Mouse (Mus musculus) frontal cortex, adult (tissue): ENCODE results near the gene Lat2.
A peak's percentile ranks its signal among the peaks of the same experiment; 100 is the strongest.
"Not testable (repeated sequence)": the region's sequence is repeated elsewhere in the genome, so short reads cannot be mapped to it uniquely, and the experiment has no call there.

Source experiments
- ATAC-seq: cut with Nextera tagmentation; 2 replicates; pipeline ENCODE4 v1.9.2; 2017; ENCODE audit warnings: mild to moderate bottlenecking, moderate library complexity, mixed read lengths; ENCODE audit not compliant: low TSS enrichment

Lat2 gene

DNA sequence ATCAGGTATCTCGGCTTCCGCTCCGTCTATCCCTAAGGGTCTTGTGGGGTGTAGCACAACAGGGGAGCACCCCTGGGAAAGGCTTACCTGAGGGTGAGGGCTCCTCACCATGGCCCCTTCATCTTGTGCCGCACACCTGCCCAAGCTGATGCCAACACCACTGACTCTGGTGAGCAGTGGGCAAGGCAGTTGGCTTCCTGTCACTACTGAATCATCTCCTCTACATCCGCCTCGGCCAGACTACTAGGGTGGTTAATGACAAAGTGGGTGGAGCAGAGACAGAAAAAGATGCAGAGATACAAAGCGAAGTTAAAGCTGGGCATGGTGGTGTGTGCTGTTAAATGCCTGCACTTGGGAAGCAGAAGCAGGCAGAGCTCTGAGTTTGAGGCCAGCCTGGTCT, at the start of gene Lat2:
Gene Lat2 (minus strand): TSS at position 224 of the 400 bp plus-strand sequence.
- ATAC-seq: peak; percentile 60; the same call in 1 of the 2 replicates

DNA sequence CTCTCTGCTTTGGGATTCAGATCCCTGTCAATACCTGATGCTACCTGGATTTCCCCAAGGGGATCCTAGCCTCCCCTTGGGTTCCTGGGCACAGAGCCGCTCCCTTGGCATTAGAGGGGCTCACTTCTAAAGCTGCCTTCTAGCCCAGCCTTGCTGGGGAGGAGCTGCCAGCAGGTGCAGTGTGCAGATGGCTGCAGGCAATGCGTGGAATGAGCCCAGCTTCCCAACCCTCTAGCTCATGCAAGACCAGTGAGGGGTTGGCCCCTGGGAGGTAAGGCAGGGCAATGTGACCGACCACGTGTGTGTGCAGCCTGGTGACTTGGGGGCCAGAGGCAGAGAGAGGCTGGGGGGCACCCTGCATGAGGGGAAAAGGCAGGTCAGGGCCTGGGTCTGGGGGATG, 41.9 kb upstream of the Lat2 start:
- ATAC-seq: no peak

DNA sequence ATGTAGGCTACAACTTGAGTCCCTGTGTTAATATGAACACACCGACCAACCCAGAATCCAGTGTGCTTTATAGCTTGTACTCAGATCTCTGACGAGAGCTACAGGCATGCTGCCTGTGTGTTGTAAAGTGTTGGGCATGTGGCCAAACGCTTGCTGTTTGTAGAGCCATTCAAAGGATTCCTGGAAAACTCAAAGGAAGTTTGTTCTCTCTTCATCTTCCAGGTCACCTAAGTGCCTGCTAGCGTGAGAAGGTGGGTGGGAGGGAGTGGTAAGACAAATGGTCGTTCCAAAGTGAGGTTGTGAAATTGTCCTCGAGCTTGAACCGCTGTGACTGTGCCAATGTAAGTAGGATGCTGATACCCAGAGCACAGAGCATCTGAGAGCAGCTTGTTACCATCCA, 37.2 kb upstream of the Lat2 start:
- no peak; the same call in 1 of the 2 replicates for ATAC-seq

DNA sequence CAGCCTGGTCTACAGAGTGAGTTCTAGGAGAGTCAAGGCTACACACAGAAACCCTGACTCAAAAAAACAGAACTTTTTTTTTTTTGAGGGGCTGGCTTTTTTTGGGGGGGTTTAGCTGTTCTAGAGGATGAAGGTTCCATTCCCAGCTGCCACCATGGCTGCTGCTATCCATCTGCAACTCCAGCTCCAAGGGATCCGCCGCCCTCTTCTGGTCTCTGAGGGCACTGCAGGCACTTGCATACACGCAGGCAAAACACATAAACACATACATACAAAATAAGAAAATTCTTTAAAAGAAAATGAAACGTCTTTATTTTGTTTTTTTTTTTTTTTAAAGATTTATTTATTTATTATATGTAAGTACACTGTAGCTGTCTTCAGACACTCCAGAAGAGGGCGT, 36.1 kb upstream of the Lat2 start:
- ATAC-seq: no peak

DNA sequence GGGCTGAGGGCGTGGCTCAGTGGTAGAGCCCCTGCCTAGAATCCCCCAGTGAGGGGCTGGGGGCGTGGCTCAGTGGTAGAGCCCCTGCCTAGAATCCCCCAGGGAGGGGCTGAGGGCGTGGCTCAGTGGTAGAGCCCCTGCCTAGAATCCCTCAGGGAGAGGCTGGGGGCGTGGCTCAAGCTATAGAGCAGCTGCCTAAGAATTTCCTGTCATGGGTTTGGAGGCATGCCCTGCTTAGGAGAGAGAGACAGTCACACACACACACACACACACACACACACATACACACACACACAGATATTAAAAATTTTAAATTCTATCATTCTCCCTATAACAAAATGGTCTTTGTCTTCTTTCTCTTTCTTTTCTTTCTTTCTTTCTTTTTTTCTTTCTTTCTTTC, 34.2 kb upstream of the Lat2 start:
- ATAC-seq: not testable (repeated sequence)

DNA sequence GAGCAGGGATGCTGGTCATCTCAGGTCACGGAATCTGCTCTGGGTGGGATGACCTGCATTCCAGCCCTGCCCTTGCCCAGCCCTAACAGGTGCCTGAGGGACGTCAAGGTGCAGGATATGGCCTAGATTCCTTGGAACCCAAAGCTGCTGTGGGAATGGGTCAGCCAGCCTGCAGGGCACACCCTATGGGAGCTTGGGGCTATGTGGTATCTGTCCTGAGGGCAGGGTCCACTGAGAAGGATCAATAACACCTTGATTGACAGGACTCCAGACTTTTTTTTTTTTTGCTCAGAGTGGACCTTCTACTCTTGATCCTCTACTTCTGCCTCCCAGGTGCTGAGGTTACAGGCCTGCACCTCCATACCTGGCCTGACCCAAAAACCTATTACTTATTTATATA, 32.6 kb upstream of the Lat2 start:
- ATAC-seq: no peak

DNA sequence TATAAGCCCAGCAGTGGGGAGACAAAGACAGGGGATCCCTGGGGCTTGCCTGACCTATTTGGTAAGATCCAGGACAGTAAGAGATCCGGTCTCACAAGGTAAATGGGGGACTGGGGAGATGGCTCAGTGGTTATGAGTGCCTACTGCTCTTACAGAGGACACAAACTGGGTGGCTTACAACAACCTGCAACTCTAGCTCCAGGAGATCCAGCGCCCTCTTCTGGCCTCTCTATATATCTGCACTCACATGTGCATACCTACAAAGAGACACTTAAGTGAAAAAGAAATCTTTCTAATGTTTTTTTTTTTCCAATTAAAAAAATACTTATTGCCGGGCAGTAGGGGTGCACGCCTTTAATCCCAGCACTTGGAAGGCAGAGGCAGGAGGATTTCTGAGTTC, 31.6 kb upstream of the Lat2 start:
- ATAC-seq: no peak

DNA sequence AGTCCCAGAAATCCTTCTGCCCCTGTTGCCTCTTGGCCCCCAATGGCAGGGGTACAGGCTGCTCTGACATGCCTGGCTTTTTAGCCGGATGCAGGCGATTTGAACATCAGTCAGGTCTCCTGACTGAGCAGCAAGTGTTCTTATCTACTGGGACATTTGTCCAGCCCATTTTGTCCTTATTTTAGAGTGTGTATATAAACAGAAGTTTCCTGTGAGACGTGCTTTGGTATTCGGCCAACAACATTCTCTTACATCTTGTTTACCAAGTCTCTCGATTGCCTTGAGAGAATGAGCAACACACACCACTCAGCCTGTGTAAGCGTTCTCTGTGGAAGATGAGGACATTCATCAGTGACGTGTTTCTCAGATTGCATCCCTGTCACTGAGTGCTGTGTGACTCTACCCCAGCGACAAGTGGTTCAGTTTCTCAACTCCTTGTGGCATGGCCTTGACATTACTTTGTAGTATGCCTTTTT, 29.9 kb upstream of the Lat2 start:
- no peak for ATAC-seq

DNA sequence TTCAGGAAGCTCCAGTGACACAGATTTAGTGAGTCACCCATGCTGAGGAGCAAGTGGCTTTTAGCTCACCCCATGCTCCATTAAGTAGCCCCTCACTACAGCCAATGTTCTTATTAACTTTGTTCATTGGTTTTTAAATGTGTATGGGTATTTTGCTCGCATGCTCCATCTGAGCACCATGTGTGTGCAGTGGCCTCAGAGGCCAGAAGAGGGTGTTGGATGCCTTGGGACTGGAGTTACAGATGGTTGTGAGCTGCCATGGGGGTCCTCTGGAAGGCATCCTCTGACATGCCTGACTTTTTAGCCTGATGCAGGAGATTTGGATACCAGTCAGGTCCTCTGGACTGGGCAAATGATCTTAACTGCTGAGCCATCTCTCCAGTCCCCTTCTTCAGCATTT, 29.3 kb upstream of the Lat2 start:
- ATAC-seq: no peak

DNA sequence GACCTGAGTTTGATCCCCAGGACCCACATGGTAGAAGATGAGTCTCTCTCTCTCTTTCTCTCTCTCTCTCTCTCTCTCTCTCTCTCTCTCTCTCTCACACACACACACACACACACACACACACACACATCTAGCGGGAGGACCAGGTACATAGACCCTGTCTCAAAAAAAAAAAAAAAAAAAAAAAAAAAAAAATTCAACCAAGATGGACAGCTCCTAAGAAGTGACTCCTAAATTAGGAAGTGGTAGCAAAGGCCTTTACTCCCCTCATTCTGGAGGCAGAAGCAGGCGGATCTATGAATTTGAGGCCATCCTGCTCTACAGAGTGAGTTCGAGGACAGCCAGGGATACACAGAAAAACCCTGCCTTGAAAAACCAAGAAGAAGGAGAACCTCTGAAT, 25.5 kb upstream of the Lat2 start:
- ATAC-seq: no peak

DNA sequence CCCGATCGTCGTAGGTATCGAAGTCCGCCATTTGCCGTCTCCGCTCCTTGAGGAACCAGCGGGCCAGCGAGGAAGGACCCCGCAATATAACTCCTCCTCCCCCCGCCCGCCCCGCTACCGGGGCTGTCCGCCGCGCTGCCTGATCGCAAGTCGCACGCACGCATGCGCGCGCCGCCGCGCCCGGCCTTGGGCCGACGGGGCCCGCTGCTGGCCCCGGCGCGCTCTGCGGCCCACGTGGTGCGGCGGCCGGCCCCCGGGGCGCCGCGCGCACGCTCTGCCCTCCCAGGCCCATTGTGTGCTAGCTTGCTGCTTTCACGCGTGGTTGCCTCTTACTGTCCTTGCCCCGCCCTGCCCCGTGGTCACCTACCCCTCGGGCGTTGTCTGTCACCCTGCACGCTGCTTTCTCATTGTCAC, 24.5 kb upstream of the Lat2 start, which contains the start of gene Eif4h:
Gene Eif4h (minus strand): TSS at position 222 of the 414 bp plus-strand sequence.
- peak; percentile 98 for ATAC-seq

DNA sequence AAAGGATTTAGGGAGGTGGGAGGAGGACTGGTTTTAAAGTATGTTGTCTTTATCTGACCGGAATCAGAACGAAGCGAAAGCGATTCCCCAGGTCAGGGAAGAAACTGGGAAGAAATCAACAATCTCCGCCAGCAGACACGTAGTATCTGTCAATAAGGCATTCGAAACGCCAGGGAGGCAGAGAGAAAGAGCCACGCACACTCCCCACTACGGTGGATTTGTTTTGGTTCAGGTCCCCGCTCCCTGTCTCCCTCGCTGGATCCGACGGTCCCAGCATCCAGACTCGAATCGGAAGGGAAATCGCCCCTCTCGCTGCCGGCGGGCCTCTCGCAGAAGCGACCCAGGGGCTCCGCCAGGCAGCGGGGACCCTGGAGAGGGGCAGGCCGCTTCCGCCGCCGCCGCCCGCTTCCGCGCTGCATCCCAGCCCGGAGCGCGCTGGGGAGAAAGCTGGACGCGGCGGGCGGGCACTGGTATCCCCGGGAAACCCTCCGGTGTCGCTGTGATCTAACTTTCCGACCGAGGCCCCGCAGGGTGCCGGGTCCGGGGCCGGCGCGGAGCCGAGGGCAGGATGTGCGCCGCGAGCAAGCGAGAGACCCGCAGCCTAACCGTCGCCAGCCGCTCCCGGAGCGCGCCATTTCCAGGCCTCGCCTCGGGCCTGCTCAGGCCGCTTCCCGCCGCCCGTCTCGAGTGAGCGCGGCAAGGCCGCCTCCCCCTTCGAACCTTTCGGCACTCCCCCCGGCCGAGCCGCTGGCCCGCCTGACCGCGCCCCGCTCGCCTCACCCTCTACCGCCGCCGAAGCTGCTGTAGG, 23.8 kb upstream of the Lat2 start:
- ATAC-seq: peak; percentile 64

DNA sequence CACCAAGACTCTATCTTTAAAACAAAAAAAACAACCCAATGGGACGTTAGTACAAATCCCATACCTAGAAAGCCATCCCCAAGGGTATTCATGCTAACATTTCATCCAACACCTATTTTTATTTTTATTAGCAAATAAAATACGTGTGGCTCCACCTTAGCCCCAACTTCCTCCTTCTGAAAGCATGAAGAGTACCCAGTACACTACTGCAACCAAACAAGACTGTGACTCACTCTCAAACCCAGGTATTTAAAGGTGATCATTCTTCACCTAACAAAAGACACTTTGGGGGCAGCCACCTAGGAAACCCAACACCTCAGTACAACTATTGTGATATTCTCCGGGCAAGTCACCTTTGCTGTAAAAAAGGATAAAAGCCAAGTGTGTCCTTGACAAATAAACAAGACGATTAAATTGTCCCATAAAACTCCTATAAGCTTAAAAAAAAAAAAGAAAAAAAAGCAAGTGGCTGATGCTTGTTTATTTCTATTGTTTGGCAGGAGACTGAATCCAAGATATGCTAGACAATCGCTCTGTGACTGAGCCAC, 23.1 kb upstream of the Lat2 start:
- ATAC-seq: no peak

DNA sequence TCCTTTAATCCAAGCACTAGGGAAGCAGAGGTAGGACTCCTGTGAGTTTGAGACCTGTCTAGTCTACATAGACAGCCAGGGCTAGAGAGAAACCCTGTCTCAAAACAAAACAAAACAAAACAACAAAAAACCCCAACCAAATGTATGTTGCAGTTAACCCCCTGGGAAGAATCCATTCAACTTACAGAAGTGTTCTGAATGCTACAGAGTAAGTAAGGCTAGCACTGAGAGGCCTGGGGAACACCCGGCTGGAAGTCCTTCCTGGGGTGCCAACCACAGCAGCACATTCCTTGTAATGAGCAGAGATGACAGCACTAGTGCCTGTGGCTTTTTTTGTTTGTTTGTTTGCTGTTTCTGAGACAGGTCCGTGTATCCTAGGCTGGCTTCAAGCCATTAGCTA, 18.0 kb upstream of the Lat2 start:
- ATAC-seq: no peak

DNA sequence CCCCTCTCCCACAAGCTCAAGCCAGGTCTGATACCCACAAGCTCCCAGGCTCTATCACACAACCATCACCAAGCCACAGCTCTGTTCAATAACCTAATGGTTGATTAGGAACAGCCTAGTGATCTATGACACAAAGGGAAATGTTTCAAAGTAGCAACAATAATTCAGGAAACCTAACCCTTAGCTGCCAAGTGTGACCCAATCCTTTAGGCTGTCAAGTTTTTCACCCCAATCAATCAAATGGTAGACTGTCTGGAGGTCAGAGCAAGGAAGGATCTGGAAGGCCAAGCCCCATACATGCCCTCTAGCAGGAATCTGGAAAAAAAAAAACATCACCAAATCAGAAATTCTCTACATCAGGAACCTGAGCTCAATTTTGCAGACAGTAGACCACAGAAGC, 16.0 kb upstream of the Lat2 start:
- no peak for ATAC-seq

DNA sequence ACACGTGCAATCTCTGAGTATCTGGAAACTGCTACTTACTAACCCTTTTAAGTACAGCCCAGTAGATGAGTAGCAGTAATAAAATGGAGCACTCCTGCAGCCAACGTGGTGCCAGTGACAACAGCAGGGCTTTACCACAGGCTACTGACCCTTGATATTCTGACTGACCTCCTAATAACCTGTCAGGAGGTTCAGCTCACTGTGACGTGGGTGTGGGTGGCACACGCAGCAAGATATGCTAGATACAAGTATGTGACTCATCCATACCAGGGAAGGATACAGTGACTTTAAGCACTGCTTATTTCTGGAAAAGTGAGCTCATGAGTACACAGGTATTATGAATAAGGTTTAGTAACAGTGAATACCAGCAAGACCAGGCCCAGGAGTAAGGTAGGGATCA, 14.7 kb upstream of the Lat2 start:
- ATAC-seq: peak; percentile 44; the same call in 1 of the 2 replicates

DNA sequence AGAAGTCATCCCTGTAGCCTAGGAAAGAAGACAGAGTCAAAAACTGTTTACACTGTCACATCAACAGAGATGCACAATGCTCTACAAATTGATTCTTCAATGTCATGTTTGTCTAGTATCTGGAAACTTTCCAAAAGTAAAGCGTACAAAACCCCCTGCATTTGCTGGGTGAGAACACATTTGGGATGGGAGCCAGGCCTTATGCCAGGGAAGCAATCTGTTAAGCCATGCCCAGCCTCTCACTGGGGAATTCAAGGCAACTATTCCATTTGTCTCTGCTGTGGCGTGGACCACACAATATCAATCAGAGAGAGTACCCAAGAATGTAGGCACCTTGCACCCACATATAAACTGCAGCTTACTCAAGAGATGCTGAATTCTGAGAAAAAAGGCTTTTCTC, 7.2 kb upstream of the Lat2 start:
- ATAC-seq: no peak

DNA sequence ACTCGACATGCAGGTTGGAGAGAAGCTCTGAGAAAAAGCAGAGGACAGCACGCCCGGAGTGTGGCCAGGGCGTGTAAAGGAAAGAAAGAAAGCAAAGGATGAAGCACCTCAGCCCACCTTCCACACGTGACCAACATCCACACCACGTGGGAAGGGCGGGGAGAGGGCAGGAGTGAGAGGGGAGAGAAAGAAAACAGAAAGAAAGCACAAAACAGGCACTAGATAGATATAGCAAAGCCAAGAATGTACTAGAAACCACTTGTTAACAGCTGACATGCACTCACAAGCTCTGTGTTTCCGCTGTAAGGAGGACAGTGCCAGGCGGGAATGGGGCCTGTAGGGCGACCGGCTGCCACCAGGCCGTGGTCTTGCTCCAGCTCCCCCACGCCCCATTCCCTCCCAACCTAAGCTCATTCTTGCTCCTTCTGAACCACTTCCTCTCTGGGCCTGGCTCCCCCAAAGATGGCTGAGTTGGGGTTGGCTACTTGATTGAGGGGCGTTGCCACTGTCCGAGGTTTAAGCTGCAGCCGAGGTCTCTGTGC, 6.3 kb upstream of the Lat2 start:
- ATAC-seq: no peak

DNA sequence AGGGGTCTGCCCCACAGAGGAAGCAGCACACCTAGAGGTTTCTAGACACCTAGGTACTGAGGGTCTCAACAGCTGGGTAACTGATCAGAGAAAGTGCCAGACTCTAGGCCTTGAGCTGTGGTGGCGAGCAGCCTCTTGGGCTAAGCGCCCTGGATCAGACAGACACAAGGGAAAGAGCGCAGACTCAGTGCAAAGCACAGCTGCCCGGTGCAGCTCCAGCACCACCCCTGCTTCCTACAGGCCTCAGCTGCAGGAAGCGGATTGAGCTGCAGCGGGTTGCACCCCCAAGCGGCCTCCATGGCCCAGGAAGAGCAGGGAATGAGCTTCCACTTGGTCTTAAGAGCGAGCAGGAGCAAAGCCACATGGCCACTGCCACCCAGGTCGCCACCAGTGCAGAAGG, 5.6 kb upstream of the Lat2 start:
- peak; percentile 51 for ATAC-seq

DNA sequence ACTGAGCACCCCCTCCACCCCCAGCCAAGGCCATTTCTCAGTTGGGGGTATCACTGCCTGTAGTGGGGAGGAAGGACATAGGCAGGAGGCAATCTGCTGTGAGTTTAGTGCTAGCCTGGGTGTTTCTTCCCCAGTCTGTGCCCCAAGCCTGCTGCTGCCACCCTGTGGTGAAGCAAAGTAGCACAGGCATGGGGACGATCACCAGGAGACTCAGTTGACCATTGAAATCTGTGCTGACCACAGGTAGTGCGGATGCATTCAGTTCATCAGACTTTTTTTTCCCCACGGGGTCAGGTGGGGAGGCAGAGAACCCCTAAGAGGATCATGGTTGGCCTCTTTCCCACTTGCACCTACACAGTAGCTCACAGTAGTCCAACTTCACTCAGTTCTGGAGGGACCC, 2.2 kb upstream of the Lat2 start:
- peak; percentile 38; the same call in 1 of the 2 replicates for ATAC-seq

DNA sequence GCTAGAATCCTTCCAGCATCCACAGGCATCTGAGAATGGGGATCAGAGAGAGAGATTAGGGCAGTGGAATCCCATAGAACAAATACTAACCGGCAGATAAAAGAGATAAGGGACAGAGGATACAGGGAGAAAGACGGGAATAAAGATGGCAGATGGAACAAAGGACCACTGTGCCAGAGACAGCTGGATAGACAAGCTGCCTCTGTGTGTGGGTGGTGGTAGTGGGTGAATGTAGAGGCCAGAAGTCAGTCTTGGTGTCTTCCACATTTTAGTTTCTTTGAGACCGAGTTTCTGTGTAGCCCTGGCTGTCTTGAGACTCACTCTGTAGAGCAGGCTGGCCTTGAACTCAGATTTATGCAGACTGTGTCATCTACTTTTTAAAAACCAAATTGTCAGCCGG, 955 bp upstream of the Lat2 start:
- ATAC-seq: no peak

DNA sequence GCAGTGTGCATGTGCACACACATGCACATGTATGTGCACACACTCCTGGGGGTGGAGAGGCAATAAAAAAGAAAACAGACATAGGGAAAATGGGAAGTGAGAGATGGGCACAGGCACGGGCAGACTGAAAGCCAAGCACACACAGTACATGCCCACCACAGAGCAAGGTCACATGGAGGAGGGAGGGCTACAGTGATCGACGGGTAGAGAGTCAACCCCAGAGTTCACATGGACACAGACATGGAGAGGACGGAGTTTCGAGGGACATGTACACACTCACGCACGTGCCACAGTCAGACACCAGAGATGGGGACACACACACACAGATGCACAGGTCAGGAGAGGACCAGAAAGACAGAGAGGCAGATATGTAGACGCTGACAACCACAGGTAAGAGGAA, 555 bp upstream of the Lat2 start:
- no peak for ATAC-seq

DNA sequence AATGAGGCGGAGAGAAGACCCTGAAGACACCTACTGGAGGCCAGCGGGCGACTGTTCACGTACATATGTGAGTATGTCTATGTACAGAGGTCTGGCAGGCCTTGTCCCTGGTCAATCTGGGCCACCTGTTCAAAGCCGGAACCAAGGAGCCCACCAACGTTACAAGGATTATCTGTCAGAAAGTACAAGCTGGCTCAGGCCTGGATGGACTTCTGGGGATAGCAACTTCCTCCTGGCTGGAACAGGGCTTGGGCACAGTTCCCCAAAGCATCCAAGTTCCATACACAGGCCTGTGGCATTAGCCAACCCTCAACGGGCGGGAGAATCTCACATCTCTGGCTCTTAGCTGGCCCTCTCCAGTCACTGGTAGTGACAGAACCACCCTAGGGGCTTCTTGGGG, 529 bp downstream of the Lat2 start:
- no peak for ATAC-seq
